Mouse (Mus musculus): ENCODE measurements around the gene Zfyve16. TPM values are rescaled to one million over a fixed set of nuclear protein-coding genes. Genes with fewer than 3 reads are reported as not detected.

The Zfyve16 gene
- 13.3 TPM for polyA plus RNA-seq (2017; shearing (Covaris generic))

GRCm38 (mm10) chr13:92530721-92531211, at the start of gene Zfyve16:
Gene Zfyve16, minus strand, starts transcription at chr13:92530868.

GRCm38 (mm10) chr13:92576072-92576471, 45.4 kb upstream of the Zfyve16 start, which contains the start of gene Spz1:
Gene Spz1, minus strand, starts transcription at chr13:92576172.

DNA sequence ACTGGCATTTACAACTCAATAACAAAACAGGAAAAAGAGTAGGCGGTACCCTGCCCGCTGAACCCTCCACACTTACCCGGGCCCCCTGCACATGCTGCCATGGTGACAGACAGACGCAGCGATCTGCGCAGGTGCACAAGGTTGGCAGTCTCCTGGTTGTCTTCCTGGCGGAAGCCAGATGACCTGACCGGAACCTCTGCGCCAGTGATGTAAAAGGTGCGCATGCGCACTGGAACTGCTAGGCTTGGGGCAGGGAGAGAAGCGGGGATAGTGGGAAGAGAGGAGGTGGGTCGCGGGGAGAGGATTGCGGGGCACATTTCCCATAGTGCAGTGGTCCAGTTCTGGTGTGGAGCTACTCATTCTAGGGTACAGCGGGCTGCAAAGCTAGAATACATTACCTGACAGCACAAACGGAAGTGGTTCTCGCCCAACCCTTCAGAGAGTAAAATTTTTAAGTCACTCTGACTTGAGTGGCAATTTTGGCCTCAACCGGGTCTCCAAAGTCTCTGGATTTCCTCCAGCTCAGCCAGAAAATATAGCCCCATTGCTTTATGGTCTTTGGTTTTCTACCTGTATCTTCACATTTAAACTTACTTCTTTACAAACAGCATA, 46.7 kb downstream of the Zfyve16 start, which contains the start of gene Fam151b:
TSS of gene Fam151b (minus strand) at position 164 of the 612 bp plus-strand sequence.

Other genes starting within 250 kb of the Zfyve16 start
- gene Gm20379, start 224.9 kb downstream of the Zfyve16 start, polyA plus RNA-seq (2017; shearing (Covaris generic)): 0.40 TPM
- gene Dhfr, start 176.1 kb downstream of the Zfyve16 start, polyA plus RNA-seq (2017; shearing (Covaris generic)): 1.3 TPM
- 30.8 TPM for gene Msh3, start 175.9 kb downstream of the Zfyve16 start, polyA plus RNA-seq (2017; shearing (Covaris generic))
- gene Ankrd34b, start 105.0 kb downstream of the Zfyve16 start, polyA plus RNA-seq (2017; shearing (Covaris generic)): not detected
- gene Fam151b, start 46.9 kb downstream of the Zfyve16 start, polyA plus RNA-seq (2017; shearing (Covaris generic)): 5.5 TPM
- gene Spz1, start 45.3 kb upstream of the Zfyve16 start, polyA plus RNA-seq (2017; shearing (Covaris generic)): not detected
- gene Serinc5, start 80.2 kb upstream of the Zfyve16 start, polyA plus RNA-seq (2017; shearing (Covaris generic)): 14.5 TPM

Measured in effector memory CD4-positive, alpha-beta T cell, adult 5 months (primary cell).